Mouse (Mus musculus) lung, postnatal 10 days (tissue): Measurements from ENCODE around the gene Cdip1.
"Not testable (repeated sequence)": the region's sequence is repeated elsewhere in the genome, so short reads cannot be mapped to it uniquely, and the experiment has no call there.

ENCODE experiments used
- DNase-seq: peaks from one replicate; pipeline ENCODE4 v3.0.0; 2021

The Cdip1 gene

DNA sequence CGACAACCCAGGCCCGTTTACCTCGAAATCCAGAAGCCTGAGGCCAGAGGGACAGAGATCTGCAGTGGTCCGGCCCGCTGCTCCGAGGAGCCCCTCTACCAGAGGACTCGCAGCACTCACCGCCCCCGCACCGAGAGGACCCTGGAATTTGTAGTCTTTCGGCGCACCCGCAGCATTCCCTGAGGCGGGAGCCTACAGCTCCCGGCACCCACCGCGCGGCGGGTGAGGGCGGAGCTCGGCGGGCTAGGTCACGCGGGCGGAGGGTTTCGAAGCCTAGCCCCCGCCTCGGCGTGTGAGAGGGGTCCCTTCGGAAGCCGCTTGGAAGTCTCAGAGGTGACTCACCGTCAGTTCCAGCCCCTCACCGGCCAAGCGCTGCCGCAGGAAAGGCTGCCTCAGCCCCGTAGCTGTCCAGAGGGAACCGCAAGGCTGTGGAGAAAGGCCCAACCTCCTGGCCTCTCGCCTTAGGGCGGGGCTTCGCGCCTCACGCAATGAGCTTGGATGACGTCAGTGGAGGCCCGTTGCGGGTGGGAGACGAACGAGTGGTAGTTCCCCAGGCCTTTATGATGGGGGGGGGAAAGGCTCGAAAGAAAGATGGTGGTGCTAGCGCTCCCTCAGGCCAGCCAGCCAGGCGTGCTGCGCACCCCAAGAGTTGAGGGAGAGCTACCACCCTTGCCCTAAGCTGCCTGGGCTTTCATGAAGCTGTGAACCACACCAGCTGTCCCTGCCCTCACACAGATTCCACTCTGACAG is at the start of gene Cdip1:
Cdip1 (minus strand) TSS at position 483 of the 750 bp plus-strand sequence.
- DNase-seq = peak; percentile 96

DNA sequence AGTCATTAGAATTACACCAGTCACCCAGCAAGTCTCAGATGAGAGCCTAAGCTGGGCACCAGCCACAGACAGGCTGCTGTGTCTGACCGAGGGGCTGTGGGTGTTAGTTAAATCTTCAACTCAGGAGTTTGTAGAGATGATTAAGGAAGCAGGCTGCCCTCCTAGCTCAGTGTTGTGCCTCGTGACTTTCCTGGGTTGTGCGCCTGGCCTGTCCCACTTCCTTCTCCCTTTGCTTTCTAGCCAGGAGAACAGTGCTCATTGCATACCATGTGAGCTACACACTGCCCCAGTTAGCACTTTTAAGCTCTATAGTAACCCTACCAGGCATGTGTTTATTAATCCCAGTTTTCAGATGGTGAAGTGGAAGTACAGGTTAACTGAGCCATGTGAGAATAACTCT is 49.5 kb upstream of the Cdip1 start:
- DNase-seq = no peak

DNA sequence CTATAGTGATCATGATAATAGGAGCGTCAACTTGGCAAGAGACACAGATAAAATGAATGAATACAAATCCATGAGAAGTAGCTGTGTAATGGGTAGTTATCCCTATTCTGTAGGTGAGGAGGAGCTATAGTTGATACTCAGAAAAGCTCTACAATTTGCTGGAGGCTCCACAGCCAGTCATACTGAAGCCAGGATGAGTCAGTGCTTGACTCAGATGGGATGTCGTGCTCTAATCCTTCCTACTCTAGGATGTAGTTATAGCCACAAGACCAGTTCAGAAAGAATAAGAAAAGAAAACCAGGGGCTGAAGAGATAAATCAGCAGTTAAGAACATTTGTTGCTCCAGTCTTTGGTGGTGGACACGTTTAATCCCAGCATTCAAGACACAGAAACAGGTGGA is 47.5 kb upstream of the Cdip1 start:
- no peak for DNase-seq

DNA sequence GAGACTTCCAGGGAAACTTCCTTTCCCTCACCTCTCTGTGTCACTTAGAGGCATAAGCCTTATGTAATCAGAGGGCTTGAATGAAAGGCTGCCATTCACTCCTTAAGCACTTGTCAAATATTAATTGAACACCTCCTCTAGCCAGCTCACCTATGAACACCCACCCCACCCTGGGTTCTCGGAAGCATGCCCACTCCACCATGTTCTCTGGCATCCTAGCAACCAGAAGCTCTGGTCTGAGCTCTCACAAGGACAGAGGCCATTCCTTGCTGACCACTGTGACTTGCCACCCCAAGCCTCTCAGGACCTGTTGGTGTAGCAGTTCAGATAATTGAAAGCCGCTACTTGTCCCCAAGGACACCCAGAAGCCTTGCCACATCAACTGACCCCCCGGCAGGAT is 45.1 kb upstream of the Cdip1 start, which contains the start of gene 4930562C15Rik:
4930562C15Rik (plus strand) TSS at position 226 of the 400 bp plus-strand sequence.
- peak; percentile 25 for DNase-seq

DNA sequence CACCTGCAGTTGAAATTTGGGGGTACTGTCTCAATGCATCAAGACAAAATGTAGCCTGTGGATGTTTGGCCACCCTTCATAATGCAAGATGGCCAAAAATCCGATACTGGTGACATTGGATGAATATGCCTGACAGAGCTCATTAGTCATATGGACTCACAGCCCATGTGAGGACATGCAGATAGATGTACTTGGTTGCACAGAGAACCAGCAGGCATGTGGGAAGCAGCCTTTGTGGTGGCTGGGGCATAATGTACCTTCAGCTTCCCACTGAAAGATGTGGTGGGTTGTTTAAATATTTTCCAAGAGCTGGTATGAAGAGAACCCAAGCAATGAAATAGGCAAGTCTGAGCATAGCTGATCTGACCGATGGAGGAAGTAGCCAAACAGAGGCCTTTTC is 43.8 kb upstream of the Cdip1 start:
- DNase-seq = no peak

DNA sequence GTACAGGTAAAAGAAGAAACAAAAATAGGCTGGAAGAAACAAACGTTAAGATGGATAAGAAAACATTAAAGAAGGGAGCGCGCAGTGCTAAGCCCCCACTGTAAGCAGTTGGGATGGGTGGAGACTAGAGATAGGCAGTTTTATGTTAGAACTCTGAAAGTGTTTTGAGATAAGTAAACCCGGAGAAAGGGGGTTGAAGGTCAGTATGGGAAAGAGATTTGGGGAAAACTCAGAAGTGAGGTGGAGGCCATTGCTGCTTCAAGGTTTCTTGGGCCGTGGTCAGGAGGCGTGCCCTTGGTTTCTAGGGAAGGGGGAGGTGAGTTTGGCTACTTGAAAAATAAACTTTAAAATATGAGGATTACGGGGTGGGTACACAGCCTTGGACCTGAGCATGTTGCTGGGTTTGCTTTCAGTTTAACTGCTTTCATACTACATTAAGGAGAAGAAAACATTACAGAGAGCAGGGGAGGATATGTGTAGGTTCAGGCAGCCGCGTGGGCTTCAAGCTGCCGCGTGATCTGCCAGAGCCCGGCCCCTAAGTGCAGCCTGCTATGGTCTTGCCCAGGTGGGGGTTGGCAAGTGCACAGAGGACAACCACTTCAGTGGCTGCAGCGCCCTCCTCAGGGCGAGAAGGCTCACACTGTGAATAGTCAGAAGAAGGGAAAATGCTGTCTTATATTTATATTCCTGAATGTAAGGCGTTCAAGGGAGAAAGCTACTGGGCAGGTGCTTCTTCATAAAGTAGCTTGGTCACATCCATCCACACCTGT is 41.7 kb upstream of the Cdip1 start:
- DNase-seq = peak; percentile 19

DNA sequence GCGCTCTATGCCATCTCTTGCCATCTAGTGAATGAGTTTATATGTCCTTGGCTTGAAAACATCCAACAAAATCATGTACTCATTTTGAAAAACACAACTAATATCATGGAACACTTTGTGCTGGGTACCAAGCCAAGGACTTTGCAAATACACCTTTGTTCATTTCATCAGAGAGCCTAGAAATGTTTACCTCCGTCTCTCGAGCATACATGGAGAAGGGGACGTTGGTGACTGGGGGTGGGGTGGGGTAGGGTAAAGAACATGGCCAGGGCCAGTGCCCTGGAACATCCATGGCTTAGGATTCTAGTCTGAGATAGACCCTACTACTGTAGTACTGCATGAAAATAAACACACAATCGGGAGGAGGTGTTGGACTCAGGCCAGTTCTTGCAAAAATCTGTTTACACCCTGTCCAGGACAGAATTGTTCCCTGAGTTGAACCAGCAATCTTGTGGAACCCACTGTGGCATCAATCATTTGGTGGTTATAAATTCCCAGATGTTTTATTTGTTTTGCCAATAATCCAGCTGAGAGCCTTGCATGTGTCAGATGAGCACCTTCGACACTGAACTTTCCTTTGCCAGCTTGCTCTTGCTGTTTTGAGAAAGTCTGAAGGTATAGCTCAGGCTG is 39.3 kb upstream of the Cdip1 start:
- DNase-seq = peak; percentile 24

DNA sequence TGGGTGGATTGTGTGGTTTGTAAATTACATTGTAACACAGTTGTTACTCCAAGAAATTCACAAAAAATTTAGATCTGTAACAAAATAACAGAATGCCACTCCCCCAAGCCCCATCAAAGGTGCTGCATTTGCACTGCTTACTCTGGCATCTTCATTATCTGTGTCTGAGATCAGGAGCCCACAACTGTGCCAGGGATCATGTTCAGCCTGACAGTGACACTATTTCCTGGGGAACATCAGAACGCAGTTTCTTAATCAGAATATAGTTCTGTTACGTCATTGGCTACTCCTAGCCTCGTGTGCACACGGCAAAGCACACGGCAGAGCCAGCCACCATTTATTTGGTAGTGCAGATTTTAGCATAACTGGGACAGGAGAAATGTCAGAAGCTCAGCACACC is 37.5 kb upstream of the Cdip1 start:
- DNase-seq = no peak

DNA sequence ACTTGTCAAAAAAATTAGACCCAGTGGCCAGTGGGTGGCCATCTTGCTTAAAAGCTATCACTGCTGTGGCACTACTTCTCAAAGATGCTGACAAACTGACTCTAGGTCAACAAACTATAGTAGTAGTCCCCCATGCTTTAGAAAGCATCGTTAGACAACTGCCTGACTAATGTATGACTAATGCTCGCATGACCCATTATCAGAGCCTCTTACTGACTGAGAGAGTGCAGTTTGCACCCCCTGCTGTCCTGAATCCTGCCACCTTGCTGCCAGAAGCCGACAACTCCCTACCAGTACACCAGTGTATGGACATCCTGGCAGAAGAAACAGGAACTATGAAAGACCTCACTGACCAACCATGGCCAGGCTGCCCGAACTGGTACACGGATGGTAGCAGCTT is 34.4 kb upstream of the Cdip1 start:
- not testable (repeated sequence) for DNase-seq

DNA sequence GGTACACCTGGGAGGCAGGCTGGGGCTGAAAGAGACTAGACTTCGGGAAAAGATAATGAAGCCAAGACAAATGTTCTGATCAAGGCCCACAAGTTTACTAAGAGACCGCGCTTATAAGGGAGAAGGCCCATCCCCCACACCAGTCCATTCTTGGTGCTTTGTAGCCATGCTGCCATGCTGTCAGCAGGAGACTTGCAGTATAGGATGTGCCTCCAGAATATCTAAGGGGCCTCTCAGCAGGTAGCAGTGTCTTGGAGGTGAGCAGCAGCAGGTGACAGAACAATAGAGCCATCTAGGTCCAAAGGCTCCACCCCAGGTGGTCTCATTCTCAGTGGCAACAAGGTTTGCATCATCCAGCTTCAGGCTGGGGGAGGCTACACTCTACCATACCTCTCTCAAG is 28.3 kb upstream of the Cdip1 start:
- DNase-seq = no peak

DNA sequence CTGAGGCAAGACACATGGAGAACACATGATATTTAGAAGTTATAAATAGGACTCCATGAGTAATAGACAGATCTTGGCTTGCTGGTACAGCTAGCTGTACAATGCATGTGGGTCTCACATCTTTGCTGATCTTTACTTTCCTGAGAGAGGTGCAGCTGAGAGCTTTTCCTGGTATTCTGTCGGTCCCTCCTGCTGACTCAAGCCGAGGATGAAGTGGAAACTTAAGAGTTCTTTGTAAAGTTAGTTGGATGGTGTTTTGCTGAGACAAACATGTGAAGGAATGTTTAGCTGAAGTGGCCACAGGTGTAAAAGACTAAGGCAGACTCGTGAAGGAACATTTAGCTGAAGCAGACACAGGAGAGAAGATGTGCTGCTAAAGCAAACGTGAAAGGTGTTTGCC is 6.5 kb upstream of the Cdip1 start:
- DNase-seq = no peak

DNA sequence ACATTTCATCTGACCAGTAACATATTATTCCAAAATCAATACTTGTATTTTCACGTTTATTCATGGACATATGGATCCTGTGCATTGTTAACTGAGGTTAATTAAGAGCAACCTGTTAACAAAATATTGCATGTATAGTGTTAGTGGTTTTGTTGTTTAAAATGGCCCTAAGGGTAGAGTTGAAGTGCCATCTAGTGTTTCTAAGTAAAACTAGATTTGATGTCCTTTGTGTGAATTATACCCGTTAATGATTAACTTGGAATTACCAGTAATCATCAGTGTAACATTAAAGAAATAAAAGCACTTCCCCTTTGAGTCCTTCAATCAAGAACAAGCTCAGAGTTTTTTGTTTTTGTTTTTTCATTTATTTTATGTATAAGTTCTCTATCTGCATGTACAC is 1.2 kb upstream of the Cdip1 start:
- no peak for DNase-seq

DNA sequence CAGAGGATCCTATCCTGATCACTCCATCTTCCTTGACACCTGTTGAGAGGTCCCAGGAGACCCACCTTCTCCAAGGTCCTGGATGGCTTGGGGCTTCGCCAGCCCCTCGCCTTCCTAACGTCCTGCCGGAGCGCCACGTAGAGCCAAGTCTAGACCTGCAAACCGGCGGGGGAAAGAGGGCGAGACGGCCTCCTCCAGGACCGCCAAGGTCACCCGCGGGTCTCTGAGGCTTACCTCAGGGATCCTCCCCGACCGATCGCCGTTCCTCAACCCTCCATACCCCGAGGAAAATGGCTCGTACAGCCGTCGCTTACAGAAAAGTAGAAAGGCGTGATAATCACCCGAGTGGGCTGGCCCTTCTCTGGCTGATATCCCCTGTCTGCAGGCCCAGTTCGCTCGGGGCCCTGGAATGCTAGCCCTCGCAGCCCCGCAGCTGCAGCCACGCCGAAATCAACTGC is 752 bp downstream of the Cdip1 start:
- no peak for DNase-seq

DNA sequence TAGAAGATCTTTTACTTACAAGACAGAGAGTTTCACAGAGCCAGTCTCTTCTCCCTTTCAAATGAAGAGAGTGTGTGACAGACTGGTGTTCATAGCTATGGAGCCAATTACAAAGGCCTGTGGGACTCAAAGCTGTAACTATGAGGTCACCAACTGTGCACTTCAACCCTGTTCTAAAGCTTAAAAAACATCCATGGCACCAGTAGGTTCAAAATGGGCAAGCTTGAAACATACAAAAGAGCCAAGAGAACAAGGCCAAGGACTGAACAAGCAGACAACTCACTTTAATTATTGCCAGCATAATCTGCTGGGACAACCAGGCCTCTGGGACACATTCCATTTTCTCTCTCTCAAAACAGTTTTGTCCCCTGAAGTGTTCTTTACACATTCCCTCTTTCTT is 1.9 kb downstream of the Cdip1 start:
- DNase-seq = no peak

DNA sequence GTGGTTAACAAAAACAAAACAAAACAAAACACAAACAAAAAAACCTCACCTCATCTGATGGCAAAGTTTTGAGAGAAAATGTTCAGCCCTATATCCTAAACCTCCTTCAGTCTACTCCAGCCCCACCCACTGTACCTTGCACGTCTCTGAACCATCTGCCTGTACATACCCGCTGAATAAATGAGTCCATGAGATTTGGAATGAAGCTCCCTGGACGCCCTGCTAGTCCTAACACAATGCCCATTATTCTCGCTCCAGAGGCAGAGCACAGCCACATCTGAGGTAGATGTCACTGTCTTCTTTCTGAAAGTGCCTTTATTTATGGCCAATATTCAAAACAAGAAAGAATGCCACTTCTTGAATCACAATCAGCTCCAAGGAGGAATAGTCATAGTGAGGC is 4.4 kb downstream of the Cdip1 start:
- no peak for DNase-seq

DNA sequence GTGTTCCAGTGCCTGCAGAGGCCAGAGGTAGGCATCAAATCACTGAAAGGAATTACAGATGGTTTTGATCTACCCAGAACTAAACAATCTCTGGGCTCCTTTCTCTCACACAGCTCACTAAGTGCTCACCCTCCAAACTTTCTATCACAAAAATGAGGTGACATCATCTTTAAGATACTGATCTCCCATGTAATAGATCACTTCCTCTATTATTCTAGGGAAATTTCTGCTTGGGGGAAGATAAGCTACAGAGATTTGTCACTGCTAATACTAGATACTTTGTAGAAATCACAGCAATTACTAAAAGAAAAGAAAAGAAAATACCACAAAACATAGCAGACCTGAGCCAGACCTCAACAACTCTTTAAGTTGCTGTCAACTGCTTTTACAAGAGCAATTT is 7.6 kb downstream of the Cdip1 start:
- DNase-seq = no peak

DNA sequence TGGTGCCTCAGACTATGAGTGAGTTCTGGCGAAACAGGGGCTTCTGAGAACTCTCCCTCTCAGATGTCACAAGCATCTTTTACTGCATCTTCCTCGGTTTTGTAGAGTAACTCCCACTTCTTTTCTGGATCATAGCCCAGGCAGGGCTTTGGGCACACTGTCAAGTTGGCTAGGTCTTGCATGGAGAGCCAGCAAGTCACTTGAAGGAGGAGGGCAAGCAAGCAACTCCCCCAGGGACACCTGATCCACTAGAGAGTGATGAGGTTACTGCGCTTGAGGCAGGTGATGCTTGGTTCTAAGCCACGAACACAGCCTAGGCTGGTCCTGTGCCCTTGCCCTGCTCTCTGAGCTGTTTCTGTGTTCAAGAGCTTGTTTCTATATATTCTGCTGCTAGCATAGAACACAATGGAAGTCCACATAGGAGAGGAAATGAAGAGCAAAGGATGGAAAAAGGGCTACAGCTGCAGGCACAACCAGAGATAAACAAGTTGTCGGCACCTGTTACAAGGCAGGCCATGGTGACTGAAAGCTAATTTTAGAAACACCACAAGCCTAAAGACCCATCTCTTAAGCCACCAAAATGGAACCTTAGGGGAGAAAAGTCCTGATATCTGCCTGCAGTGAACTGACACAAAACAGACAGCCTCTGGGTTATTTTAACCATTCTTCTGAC is 8.4 kb downstream of the Cdip1 start:
- DNase-seq = peak; percentile 84

DNA sequence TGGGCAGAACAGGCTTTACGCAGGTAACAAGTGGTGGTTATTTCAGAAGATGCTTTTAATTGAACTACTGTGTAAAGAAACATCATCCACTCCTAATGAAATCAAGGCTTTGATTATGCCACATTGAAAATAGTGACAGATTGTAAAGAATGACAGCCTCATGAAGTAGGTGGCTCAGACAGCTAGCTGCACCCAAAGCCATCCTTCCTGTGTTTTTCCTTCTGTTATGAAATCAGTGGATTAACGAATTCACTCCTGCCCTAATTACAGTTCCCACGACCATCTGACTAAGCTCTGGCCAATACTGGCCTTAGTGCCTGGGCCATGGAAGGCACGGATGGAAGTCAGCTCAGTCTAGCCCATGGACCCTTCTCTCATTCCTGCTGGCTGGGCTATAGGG is 11.2 kb downstream of the Cdip1 start:
- no peak for DNase-seq

DNA sequence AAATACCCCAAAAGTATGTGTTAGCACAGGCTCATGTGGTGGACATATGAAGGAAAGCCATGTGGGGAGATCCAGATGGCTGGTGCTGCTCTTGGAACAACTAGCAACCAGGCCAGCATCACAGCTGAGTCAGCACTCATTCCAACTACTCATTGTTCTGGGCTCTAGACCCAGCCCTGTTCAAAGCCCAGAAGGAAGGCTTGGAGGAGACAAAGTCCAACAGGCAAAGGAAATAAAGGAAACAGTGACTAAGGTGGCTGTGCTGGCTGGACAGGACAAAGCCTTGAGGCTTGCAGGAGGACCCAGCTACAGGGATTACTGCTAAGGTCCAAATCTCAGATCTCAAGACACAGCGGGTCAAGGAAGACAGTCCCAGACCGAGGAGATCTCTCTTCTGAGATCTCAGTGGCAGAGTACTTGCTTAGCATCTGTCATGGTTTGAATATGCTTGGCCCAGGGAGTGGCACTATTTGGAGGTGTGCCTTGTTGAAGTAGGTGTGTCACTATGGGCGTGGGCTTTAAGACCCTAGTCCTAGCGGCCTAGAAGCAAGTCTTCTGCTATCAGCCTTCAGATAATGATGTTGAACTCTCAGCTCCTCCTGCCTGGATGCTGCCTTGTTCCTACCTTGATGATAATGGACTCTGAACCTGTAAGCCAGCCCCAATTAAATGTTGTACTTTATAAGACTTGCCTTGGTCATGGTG is 12.0 kb downstream of the Cdip1 start:
- DNase-seq = no peak

DNA sequence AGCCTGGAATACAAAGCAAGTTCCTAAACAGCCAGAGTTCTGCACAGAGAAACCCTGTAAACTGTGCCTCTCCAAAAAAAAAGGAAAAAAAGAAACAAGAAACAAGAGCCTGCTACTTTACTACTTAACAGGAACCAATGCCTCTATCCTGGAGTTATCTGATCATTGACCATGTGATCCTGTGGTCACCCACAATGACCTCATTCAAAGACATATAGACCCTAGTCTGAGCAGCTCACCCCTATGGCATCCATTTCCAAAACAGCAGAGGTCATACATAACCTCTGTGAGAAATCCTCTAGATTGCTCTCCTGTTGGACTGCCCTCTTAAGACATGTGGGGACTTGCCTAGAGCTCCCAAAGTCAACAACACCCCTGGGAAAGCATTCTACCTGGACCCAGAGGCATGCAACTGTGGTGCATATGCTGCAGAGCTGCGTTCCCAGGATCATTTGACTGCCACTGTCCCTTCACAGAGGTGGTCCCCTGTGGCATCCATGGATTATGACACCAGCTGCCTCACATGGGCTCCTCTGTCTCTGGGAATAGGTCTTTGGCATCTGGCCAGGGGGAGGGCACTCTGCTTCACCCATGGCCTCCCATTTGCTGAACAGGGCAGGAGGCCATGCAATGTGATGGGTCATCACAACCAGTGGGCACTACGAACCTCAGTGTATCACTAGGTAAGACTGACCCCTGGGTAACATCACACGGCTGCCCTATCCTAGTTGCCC is 12.8 kb downstream of the Cdip1 start:
- DNase-seq = peak; percentile 15

DNA sequence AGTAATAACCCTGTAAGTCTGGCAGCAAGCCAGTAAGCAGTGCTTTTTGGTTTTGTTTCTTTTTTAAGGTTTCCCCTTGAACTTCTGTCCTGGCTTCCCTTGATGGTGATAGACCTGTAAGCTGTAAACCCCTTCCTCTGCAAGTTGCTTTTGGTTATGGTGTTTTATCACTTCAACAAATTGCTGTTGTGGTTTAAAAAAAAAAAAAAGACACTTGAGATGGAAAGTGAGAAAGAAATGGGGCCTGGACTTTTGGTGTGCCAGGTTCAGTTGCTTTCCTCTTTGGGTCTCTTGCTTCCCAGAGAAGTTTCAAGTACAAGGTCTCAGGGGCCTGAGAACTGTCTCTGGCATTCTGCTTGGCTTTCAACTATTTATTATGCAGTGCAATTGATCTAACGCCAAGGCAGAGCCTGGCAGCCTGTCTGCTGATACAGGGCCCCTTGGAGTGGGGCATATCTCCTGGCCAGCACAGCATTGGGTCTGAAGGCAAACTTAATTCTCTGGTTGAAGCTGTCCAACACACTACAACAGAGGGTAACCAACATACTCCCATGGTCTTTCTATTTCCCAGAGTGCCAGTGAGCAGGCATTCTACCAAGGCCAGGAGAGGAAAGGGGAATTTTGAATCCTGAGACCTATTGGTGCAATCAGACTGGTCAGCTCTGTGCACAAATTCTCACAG is 16.7 kb downstream of the Cdip1 start:
- no peak for DNase-seq
